Mouse (Mus musculus) 3T3-L1 (cell line): ENCODE measurements around the gene Gm10310.
"Not testable (repeated sequence)": the region's sequence is repeated elsewhere in the genome, so short reads cannot be mapped to it uniquely, and the experiment has no call there.

ENCODE experiments used
- DNase-seq: peaks from one replicate; pipeline ENCODE4 v3.0.0-alpha.2; 2015; ENCODE audit warnings: low read depth, low spot score

The Gm10310 gene

DNA sequence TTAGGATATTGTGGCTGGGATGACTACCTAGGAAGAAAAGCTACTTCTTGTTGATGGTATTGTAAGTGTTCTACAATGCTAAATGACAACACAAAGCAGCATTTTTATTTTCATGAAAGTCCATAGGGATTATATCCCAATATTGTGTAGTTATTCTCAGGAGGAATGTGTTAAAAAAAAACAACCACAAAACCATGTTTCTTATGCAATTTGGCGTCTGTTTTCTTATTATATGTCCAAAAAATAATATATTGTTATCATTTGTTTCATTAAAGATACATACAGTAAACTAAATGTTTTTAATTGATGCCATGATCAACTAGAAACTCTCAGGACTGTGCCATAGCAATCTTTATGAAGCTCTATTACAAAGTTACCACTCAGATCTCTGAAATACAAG, at the start of gene Gm10310:
TSS of gene Gm10310 (minus strand) at position 101 of the 400 bp plus-strand sequence.
- not testable (repeated sequence) for DNase-seq

DNA sequence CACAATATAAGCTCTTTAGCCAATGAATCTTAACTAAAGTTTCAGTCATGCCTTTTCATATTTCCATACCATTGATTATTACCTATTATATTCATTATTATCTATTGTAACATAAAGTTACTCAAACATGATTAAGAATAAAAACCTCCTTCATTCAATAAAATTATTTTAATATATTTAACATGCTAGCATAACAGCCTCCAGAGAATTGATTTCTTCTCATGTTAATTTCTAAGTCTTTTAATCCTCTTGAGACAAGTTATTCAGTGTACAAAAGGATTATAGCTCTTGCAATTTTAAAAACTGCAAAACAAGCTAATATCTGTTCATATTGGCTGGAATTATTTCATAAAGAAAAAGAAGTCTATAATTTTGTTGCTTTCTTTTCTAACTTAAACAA, 45.2 kb upstream of the Gm10310 start, which contains the start of gene Olfr821:
TSS of gene Olfr821 (plus strand) at position 301 of the 400 bp plus-strand sequence.
- DNase-seq = no peak

DNA sequence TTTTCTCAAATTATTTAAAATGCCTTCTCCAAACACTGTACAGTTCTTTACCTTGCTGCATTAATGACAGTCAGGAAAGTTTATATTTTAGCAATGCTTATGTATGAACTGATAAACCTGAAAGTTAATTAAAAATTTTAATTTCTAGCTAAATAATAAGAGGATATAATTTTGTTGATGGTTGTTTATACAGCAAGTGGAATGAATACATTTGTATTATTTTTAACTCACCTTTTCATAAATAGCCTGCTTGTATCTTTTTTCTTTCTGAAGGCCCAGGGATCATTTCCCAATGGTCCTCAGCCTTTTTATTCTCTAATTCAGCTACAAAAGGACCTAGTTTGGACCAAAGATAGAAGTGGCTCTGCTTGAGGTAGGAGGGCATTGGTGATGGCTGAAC, 27.5 kb upstream of the Gm10310 start, which contains the start of gene Olfr820:
TSS of gene Olfr820 (plus strand) at position 301 of the 400 bp plus-strand sequence.
- no peak for DNase-seq

DNA sequence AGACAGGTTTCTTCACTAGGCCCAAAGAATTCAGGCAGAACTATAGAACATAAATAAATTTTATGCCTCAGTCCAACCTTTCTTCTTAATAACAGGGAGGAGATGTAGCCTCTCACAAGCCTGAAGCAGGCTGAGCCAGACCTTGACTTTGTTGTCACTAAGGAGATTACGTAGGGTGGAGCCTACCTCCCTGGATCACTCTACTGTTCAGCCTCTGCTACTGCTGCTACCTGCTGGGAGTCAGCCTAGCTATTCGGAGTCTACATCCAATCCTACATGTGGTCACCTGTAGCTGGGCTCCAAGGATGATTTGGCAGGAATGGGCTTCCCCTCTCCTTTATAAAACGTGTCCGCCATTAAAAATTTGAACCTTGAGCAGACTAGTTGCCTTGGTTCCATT, 20.5 kb upstream of the Gm10310 start:
- DNase-seq = not testable (repeated sequence)

DNA sequence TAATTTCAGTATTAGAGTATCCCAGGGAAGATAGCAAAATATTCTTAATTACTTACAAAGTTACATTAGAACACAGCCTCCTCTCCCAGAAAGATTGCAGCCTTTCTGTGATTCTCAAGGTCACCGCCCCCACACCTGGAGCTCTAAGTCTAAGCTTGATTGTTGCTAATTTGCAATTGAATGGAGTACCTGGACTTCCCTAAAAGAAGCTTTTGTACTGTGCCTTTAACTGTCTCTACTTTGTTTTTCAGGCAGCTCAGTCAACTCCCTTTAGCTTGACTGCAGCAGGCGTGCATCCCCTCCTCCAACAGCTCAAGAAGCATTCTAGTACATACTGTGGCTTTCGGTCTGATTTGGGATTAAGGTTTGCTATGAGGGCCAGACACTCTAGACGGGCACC, 19.2 kb upstream of the Gm10310 start:
- DNase-seq = not testable (repeated sequence)

DNA sequence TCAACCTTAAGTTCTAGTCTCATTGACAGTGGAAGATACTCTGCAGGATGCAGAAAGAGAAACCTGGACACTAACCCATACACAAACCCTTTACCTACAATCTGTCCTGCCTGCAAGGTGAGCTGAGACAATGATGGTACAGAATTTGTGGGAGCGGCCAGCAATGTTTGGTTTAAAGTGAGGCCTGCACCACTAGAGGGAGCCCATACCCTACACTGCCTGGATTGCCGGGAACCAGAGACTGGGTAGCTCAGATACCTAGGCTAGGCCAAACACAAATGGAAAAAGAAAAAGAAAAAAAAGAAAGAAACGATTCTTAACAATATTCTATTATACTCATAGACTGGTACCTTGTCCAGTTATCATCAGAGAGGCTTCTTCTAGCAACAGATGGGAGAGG, 3.0 kb downstream of the Gm10310 start:
- DNase-seq = not testable (repeated sequence)

DNA sequence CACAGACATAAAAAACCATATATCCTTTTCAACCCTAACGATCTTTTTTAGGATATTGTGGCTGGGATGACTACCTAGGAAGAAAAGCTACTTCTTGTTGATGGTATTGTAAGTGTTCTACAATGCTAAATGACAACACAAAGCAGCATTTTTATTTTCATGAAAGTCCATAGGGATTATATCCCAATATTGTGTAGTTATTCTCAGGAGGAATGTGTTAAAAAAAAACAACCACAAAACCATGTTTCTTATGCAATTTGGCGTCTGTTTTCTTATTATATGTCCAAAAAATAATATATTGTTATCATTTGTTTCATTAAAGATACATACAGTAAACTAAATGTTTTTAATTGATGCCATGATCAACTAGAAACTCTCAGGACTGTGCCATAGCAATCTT, 8.8 kb downstream of the Gm10310 start, which contains the start of gene Olfr247:
TSS of gene Olfr247 (minus strand) at position 101 of the 400 bp plus-strand sequence.
- not testable (repeated sequence) for DNase-seq

DNA sequence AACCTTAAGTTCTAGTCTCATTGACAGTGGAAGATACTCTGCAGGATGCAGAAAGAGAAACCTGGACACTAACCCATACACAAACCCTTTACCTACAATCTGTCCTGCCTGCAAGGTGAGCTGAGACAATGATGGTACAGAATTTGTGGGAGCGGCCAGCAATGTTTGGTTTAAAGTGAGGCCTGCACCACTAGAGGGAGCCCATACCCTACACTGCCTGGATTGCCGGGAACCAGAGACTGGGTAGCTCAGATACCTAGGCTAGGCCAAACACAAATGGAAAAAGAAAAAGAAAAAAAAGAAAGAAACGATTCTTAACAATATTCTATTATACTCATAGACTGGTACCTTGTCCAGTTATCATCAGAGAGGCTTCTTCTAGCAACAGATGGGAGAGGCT, 11.9 kb downstream of the Gm10310 start:
- not testable (repeated sequence) for DNase-seq

DNA sequence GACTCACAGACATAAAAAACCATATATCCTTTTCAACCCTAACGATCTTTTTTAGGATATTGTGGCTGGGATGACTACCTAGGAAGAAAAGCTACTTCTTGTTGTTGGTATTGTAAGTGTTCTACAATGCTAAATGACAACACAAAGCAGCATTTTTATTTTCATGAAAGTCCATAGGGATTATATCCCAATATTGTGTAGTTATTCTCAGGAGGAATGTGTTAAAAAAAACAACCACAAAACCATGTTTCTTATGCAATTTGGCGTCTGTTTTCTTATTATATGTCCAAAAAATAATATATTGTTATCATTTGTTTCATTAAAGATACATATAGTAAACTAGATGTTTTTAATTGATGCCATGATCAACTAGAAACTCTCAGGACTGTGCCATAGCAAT, 17.7 kb downstream of the Gm10310 start, which contains the start of gene Olfr819:
TSS of gene Olfr819 (minus strand) at position 101 of the 400 bp plus-strand sequence.
- not testable (repeated sequence) for DNase-seq

DNA sequence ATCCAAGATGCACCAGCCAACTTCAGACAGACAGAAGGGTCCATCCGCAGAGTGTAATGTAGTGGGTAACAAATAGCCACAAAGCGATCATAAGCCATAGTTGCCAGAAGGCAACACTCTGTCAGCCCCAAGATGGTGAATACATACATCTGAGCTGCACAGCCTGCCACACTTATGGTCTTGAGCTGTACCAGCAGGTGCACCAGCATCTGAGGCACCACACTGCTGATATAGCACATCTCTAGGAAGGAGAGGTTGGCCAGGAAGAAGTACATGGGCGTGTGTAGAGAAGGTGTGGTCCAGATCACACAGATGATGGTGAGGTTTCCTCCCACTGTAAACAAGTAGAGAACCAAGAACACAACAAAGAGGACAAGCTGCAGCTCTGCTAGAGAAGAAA, 18.6 kb downstream of the Gm10310 start:
- DNase-seq = not testable (repeated sequence)

DNA sequence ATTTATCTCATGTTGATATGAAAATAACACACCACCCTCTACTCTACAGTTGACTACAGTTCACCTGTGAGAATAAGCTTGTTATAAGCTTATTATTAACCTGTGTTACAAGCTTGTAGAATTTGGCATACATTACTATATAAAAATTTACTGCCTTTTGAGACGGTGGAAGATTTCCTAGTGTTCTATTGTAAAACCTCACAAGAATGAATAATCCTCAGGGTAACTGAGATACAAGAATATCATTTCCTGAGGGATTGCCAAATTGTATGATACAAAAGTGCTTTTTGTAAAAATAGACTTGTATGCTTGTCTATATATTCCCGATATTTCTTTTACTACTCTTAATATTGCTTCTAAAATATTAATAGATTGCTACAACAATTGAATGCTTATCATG, 35.9 kb downstream of the Gm10310 start, which contains the start of gene Olfr818:
TSS of gene Olfr818 (minus strand) at position 101 of the 400 bp plus-strand sequence.
- no peak for DNase-seq
